Mouse (Mus musculus) kidney, adult 2 months (tissue): ENCODE results near the gene Hcrtr2.

Experiments
- CTCF ChIP-seq: fragments of 200-500 bp; conservative IDR thresholded peaks from 2 replicates; pipeline ENCODE4 v1.5.1; 2011; ENCODE audit warnings: low read depth, mild to moderate bottlenecking, control low read depth, low read length, moderate library complexity, mixed read lengths; ENCODE audit not compliant: insufficient read depth, insufficient read length
- POLR2A ChIP-seq: fragments of 200-500 bp; IDR thresholded peaks from one replicate; pipeline ENCODE4 v1.6.1; 2011; ENCODE audit warnings: low read depth, low read length, control low read depth

DNA sequence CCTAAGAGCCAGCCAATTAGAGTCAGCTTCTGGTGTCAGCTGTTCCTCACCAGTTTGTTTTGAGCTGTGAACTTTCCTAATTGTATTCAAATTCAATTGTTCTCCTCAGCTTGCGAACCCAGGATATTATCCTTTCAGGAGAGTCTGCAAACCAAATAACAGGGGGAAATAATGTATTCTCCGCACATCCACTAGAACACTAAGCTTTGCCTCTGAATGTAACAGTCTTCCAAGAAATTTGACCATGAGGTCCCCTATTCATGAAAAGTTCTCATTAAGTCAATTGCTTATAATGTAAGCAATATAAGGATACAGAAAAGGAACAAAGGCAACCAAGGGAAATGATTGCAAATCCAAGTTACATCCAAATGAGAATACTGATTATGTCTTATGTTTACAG lies 110.1 kb downstream of the Hcrtr2 start, which contains the start of gene Gfral:
- TF ChIP-seq CTCF (no peak), POLR2A (no peak)
